ENCODE assay signal across 8 mouse cellular contexts in the genomic region with DNA sequence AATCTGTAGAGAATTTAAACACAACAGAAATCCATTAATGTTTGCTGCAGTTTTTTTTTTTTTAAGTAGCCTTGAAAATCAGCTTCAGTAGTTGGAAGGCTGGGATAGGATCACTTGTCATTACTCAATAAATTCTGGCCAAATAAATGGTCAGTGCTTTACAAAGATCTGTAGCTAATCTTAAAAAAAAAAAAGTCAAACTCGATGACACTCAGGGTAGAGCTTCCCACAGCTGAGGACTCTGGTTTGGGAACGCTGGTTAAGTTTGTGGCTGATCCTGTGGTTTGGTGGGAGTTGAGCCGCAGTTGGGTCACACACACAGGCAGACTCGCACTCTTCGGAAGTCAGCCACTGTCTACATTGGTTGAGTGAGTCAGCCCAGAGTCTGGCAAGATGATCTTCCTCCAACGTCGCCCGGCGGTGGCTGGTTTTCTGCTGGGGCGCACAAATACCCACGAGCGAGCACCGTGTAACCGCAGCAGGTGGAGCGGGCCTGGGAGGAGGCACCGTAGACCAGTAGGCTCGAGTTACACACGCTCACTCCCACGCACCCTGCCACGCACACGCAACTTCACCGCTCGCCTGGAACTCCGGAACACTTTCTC.
A peak's percentile ranks its signal among the peaks of the same experiment; 100 is the strongest.
DNase-seq lines count a peak whose midpoint lies in the region; ATAC-seq and TF ChIP-seq lines count a peak whose summit lies in the region.

No protein-coding gene starts in this region.

- no peaks in the 10 kb centered on the region for H3K9me3 ChIP-seq in heart, embryonic 15.5 days (replicated peaks)

- DNase-seq in 3T3-L1 (ENCODE audit: low read depth, low spot score) (peak; percentile 92), R1 (ENCODE audit: low read depth, low spot score) (peak; percentile 61)
- peak; percentile 40 for DNase-seq in kidney, postnatal 10 days
- peak; percentile 78 to 83 for DNase-seq in spleen, postnatal 36 days (ENCODE audit: low spot score in 2 of 2)
- no peak for DNase-seq in left cerebral cortex, adult 18-20 months (ENCODE audit: low spot score in 2 of 2)

- peaks cover 71% of the 10 kb centered on the region for H3K27me3 ChIP-seq in heart, embryonic 15.5 days

- H3K4me2 ChIP-seq in heart, embryonic 15.5 days, result peak overlapping the region; percentile 99

- H3K36me3 ChIP-seq in heart, embryonic 15.5 days, result no peaks in the 10 kb centered on the region

- H3K4me3 ChIP-seq in embryonic fibroblast, embryonic 13.5 days (ENCODE audit: insufficient read depth, low read length), result peak overlapping the region; percentile 75
- peak overlapping the region; percentile 62 for H3K4me3 ChIP-seq in heart, embryonic 15.5 days

- WGBS in heart, embryonic 15.5 days, result 2% methylated on average over 24 of the region's 24 CpGs

- H3K4me1 ChIP-seq in embryonic fibroblast, embryonic 13.5 days (ENCODE audit: control insufficient read depth, insufficient read depth, low read length), result no peaks in the 10 kb centered on the region; the same call in 1 of the 2 replicates
- H3K4me1 ChIP-seq in heart, embryonic 15.5 days (replicated peaks), result peaks cover 39% of the 10 kb centered on the region

- TF ChIP-seq POLR2A in embryonic fibroblast, embryonic 13.5 days (IDR thresholded peaks at IDR 0.05; ENCODE audit: low read depth, low read length), result peak; percentile 63

- 0 out of 2 replicates have a peak overlapping the region, but pooled peaks have one; percentile 9 for H3K9ac ChIP-seq in heart, embryonic 15.5 days

- peak overlapping the region; percentile 82 for H3K27ac ChIP-seq in embryonic fibroblast, embryonic 13.5 days (ENCODE audit: insufficient read depth, low read length)
- H3K27ac ChIP-seq in heart, embryonic 15.5 days, result no peak overlapping the region

- TF ChIP-seq CTCF in embryonic fibroblast, embryonic 13.5 days (IDR thresholded peaks at IDR 0.05; ENCODE audit: borderline replicate concordance, insufficient read depth, low read length), result no peak

- no peak for ATAC-seq in heart, embryonic 15.5 days (replicated peaks; ENCODE audit: insufficient number of reproducible peaks, insufficient read depth, low FRiP score, low read depth)
- ATAC-seq in megakaryocyte, adult 5-6 weeks (ENCODE audit: poor library complexity, severe bottlenecking), result peak; percentile 22

Comparison
In these comparisons a context has a peak if more than half of its experiments do, and no peak if none do; other contexts are left out.
1. DNase-seq: peak in 3T3-L1 (single experiment), R1 (single experiment), kidney, postnatal 10 days (single experiment) and spleen, postnatal 36 days (2 of 2); none in left cerebral cortex, adult 18-20 months (0 of 2).